Mouse (Mus musculus): ENCODE measurements around the gene Xrcc6.

- TF ChIP-seq CTCF (IDR thresholded peaks at IDR 0.05; ENCODE audit: borderline replicate concordance, insufficient read depth, low read length), result no peak
- TF ChIP-seq POLR2A (IDR thresholded peaks at IDR 0.05; ENCODE audit: low read depth, low read length), result no peak
Measured at GRCm38 (mm10) chr15:82044166-82044784, 56.6 kb downstream of the Xrcc6 start.

Data from embryonic fibroblast, embryonic 13.5 days (primary cell).